Mouse (Mus musculus) neutrophil, adult 65 days (primary cell): ENCODE measurements around the gene Mgst1. TPM values are rescaled to one million over a fixed set of nuclear protein-coding genes. Genes with fewer than 3 reads are reported as not detected.

Experiments used
- total RNA-seq: library from RNA; stranded (reverse); gene quantifications from 2 replicates; pipeline ENCODE4 v1.2.4, GENCODE M21; 2023

Gene Mgst1
- 601 and 652 TPM in 2 replicates for total RNA-seq

DNA sequence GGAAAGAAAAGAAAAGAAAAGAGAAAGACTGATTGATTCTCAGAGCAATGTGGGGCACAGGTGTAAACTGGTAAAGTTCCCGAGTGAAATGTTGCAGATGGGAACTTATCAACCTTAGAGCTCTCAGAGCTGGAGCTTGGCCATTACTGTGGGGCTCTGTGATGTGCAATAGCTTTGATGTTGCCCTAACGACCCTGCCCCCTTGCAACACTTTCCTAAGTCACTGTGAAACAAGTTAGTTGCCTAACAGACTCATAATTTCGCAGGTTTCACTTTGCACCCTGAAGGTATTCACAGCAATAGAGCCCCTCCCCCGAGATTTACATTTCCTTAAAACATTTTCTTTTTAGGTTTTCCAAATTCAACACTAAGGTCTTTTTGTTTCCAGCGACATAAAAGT lies at the start of gene Mgst1:
Gene Mgst1, plus strand, starts transcription at position 387 of the 400 bp plus-strand sequence.

Other genes with a start within 250 kb of the Mgst1 start
- not detected in 2 replicates for gene Slc15a5, start 60.4 kb upstream of the Mgst1 start, total RNA-seq